In the genomic region with DNA sequence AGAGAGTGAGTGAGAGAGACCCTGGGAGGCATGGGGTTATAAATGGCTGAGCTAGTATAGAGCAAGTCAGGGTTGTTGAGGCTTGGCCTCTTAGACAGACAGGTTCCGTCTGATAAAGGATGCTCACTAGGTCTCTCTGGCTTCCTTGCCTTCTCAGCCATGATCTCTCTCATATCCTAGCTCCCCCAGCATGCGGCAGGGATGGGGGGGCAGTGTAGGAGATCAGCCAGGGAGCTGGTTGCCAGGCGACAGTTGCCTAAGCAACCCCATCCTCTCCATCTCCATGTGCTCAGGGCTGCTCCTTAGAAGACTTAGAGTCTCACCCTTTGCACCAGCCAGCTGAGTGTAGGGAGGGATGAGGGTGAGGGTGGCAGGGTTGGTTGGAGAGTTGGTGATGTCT, we compare ENCODE assay signal across 8 mouse cellular contexts. TPM values are rescaled to one million over a fixed set of nuclear protein-coding genes. Genes with fewer than 3 reads are reported as not detected.
DNase-seq lines count a peak whose midpoint lies in the region; ATAC-seq and TF ChIP-seq lines count a peak whose summit lies in the region.

No protein-coding gene starts in this region.

- in situ Hi-C loops in CH12.LX (cut with MboI; ENCODE audit: low pct_ligation_motif_present, low pct_unique_long_range_greater_than_20kb, low sequenced_read_pairs) = no loop called here

- H3K27ac ChIP-seq in CH12.LX (ENCODE audit: insufficient read depth, low read depth) = peak overlapping the region; percentile 20
- no peak overlapping the region for H3K27ac ChIP-seq in lung, postnatal 0 days (ENCODE audit: low read length)
- H3K27ac ChIP-seq in kidney, embryonic 14.5 days (ENCODE audit: low read depth, low read length) = no peak overlapping the region

- H3K27me3 ChIP-seq in CH12.LX (replicated peaks) = no peaks in the 10 kb centered on the region
- no peaks in the 10 kb centered on the region for H3K27me3 ChIP-seq in lung, postnatal 0 days (replicated peaks; ENCODE audit: insufficient read depth, low read length)
- H3K27me3 ChIP-seq in kidney, embryonic 14.5 days (ENCODE audit: control insufficient read depth, insufficient read depth, low read length) = no peaks in the 10 kb centered on the region

- TF ChIP-seq CTCF in CH12.LX (conservative IDR thresholded peaks at IDR 0.05 in 1 of 2, IDR thresholded peaks at IDR 0.05 in 1 of 2; ENCODE audit: low read depth in 2 of 2, low read length in 2 of 2) = no peak
- TF ChIP-seq CTCF in lung, postnatal 0 days (IDR thresholded peaks at IDR 0.05) = no peak

- no peak overlapping the region for H3K4me3 ChIP-seq in CH12.LX (replicated peaks in 1 of 3; ENCODE audit: low read depth in 2 of 3, low read length in 2 of 3, poor library complexity in 1 of 3)
- H3K4me3 ChIP-seq in lung, postnatal 0 days (ENCODE audit: low read depth, low read length) = no peak overlapping the region
- no peak overlapping the region for H3K4me3 ChIP-seq in kidney, embryonic 14.5 days (ENCODE audit: low read length)

- no peak for ATAC-seq in lung, postnatal 0 days
- no peak for ATAC-seq in kidney, embryonic 14.5 days (ENCODE audit: low FRiP score, low TSS enrichment)

- no peak overlapping the region for H3K9ac ChIP-seq in CH12.LX (ENCODE audit: insufficient read depth, low read depth)
- H3K9ac ChIP-seq in lung, postnatal 0 days (replicated peaks; ENCODE audit: low read depth) = no peak overlapping the region
- no peak overlapping the region for H3K9ac ChIP-seq in kidney, embryonic 14.5 days (ENCODE audit: low read depth, low read length)

- H3K9me3 ChIP-seq in CH12.LX (replicated peaks; ENCODE audit: low read length) = no peaks in the 10 kb centered on the region
- H3K9me3 ChIP-seq in lung, postnatal 0 days (ENCODE audit: low read length) = no peaks in the 10 kb centered on the region
- H3K9me3 ChIP-seq in kidney, embryonic 14.5 days (ENCODE audit: control insufficient read depth, low read length) = no peaks in the 10 kb centered on the region

- peaks cover 34 to 86% of the 10 kb centered on the region in 2 experiments for H3K4me1 ChIP-seq in CH12.LX (ENCODE audit: control insufficient read depth in 1 of 2, insufficient read depth in 2 of 2)
- H3K4me1 ChIP-seq in lung, postnatal 0 days (ENCODE audit: insufficient read depth, low read depth, low read length) = peaks cover 27% of the 10 kb centered on the region
- H3K4me1 ChIP-seq in kidney, embryonic 14.5 days (ENCODE audit: control insufficient read depth, insufficient read depth, low read length) = peaks cover 32% of the 10 kb centered on the region

- H3K79me2 ChIP-seq in CH12.LX (replicated peaks; ENCODE audit: control insufficient read depth, extremely low read depth, insufficient read depth, poor library complexity, severe bottlenecking) = peaks cover 82% of the 10 kb centered on the region

- no peak for DNase-seq in CH12.LX (ENCODE audit: extremely low read depth)
- DNase-seq in cerebellum, adult 11-12 months = peak; percentile 85
- peak; percentile 85 to 88 for DNase-seq in frontal cortex, postnatal 10 days (ENCODE audit: low spot score in 2 of 2)
- peak; percentile 82 to 90 for DNase-seq in left cerebral cortex, adult 9 months (ENCODE audit: low spot score in 2 of 2)
- DNase-seq in retina, adult 2 months (ENCODE audit: low read depth, low spot score) = peak; percentile 76
- DNase-seq in lung, postnatal 0 days (ENCODE audit: low spot score) = no peak
- no peak for DNase-seq in spleen, postnatal 14 days (ENCODE audit: low spot score in 2 of 2)

- no peak overlapping the region for H3K4me2 ChIP-seq in CH12.LX (ENCODE audit: insufficient read depth, low read depth, poor library complexity, severe bottlenecking)
- no peak overlapping the region for H3K4me2 ChIP-seq in lung, postnatal 0 days (replicated peaks; ENCODE audit: low read depth, low read length)
- H3K4me2 ChIP-seq in kidney, embryonic 14.5 days (replicated peaks; ENCODE audit: low read depth, low read length) = no peak overlapping the region

- no peak for TF ChIP-seq POLR2A in CH12.LX (IDR thresholded peaks at IDR 0.05; ENCODE audit: low read depth, low read length)

- WGBS in lung, postnatal 0 days = 80% methylated on average over 3 of the region's 3 CpGs
- 81% methylated on average over 3 of the region's 3 CpGs for WGBS in kidney, embryonic 14.5 days

- dilution Hi-C loops in CH12.LX (cut with MboI; ENCODE audit: extremely low pct_ligation_motif_present, extremely low pct_unique_long_range_greater_than_20kb, low sequenced_read_pairs) = no loop called here

- no peak for TF ChIP-seq EP300 in CH12.LX (IDR thresholded peaks at IDR 0.05; ENCODE audit: low read length)
- no peak for TF ChIP-seq EP300 in lung, postnatal 0 days (IDR thresholded peaks at IDR 0.05)

- no peak for TF ChIP-seq RAD21 in CH12.LX (IDR thresholded peaks at IDR 0.05; ENCODE audit: low read depth, low read length)

- H3K36me3 ChIP-seq in CH12.LX (replicated peaks in 1 of 2; ENCODE audit: control insufficient read depth in 1 of 2, insufficient read depth in 1 of 2, low read length in 1 of 2) = peaks cover 24 to 52% of the 10 kb centered on the region in 2 experiments
- H3K36me3 ChIP-seq in lung, postnatal 0 days (ENCODE audit: insufficient read depth, low read length) = peaks cover 8% of the 10 kb centered on the region; the same call in 1 of the 2 replicates
- peaks cover 15% of the 10 kb centered on the region for H3K36me3 ChIP-seq in kidney, embryonic 14.5 days (ENCODE audit: control insufficient read depth, insufficient read depth, low read length)

TF ChIP-seq in CH12.LX, 34 proteins besides CTCF, POLR2A, EP300 and RAD21:
- TF ChIP-seq TCF12 (IDR thresholded peaks at IDR 0.05; ENCODE audit: low read depth, low read length) (no peak), UBTF (IDR thresholded peaks at IDR 0.05; ENCODE audit: low read depth, low read length) (no peak), NRF1 (IDR thresholded peaks at IDR 0.05; ENCODE audit: low read depth, low read length) (no peak), RCOR1 (conservative IDR thresholded peaks at IDR 0.05; ENCODE audit: low read depth, low read length) (no peak), MYC (IDR thresholded peaks at IDR 0.05; ENCODE audit: low read depth, low read length) (no peak), JUN (IDR thresholded peaks at IDR 0.05; ENCODE audit: insufficient read depth, low read depth, low read length) (no peak), MEF2A (IDR thresholded peaks at IDR 0.05; ENCODE audit: borderline replicate concordance, low read depth, low read length) (no peak), MAX (IDR thresholded peaks at IDR 0.05; ENCODE audit: low read length) (no peak), GABPA (IDR thresholded peaks at IDR 0.05; ENCODE audit: insufficient replicate concordance, low read depth, low read length) (no peak), NELFE (IDR thresholded peaks at IDR 0.05; ENCODE audit: low read depth, low read length) (no peak), MAZ (IDR thresholded peaks at IDR 0.05; ENCODE audit: low read depth, low read length) (no peak), SMC3 (IDR thresholded peaks at IDR 0.05; ENCODE audit: low read depth, low read length) (no peak), IRF4 (IDR thresholded peaks at IDR 0.05; ENCODE audit: low read depth, low read length) (no peak), ELF1 (IDR thresholded peaks at IDR 0.05; ENCODE audit: low read depth, low read length) (no peak), E2F4 (IDR thresholded peaks at IDR 0.05; ENCODE audit: insufficient replicate concordance, low read depth, low read length) (no peak), JUND (conservative IDR thresholded peaks at IDR 0.05; ENCODE audit: low read depth, low read length) (no peak), CHD2 (IDR thresholded peaks at IDR 0.05; ENCODE audit: low read length) (no peak), ZNF384 (IDR thresholded peaks at IDR 0.05; ENCODE audit: low read depth, low read length) (no peak)

RNA-seq across cellular contexts. Expression of a gene that starts 9.9 kb away (rescaled TPM):
- 10.9 and 11.0 TPM in 2 replicates for total RNA-seq in CH12.LX (2012; rRNA removed)
- total RNA-seq in CH12.LX (2014; rRNA removed) = 4.3 and 4.8 TPM in 2 replicates
- 51.2 and 75.8 TPM in 2 replicates for polyA plus RNA-seq in CH12.LX (2012; ENCODE audit: insufficient read length, low read depth)
- 14.4 and 15.4 TPM in 2 replicates for polyA plus RNA-seq in lung, postnatal 0 days (2015; fragmentation: Nextera tagmentation; extraction: Ambion mirVana)
- 12.6 and 21.8 TPM in 2 replicates for polyA plus RNA-seq in kidney, embryonic 14.5 days (2014; fragmentation: Nextera tagmentation; extraction: Ambion mirVana)

Comparison
In these comparisons a context has a peak if more than half of its experiments do, and no peak if none do; other contexts are left out.
1. DNase-seq: peak in cerebellum, adult 11-12 months (single experiment), frontal cortex, postnatal 10 days (2 of 2), left cerebral cortex, adult 9 months (2 of 2) and retina, adult 2 months (single experiment); none in CH12.LX (single experiment), lung, postnatal 0 days (single experiment) and spleen, postnatal 14 days (0 of 2).